Mouse (Mus musculus): ENCODE results near the gene Plekhb2.

GRCm38 (mm10) chr1:34928656-34929055 is 78.9 kb downstream of the Plekhb2 start:
- TF ChIP-seq TAL1 (IDR thresholded peaks at IDR 0.05; ENCODE audit: low read length) (no peak), GATA1 (IDR thresholded peaks at IDR 0.05; ENCODE audit: low read length) (no peak)

All from erythroblast, embryonic 14.5 days (primary cell).